Mouse (Mus musculus): ENCODE measurements around the gene Gins3.

Gene Gins3

GRCm38 (mm10) chr8:95616383-95616782 is 16.9 kb upstream of the Gins3 start:
- no peak for TF ChIP-seq GATA4 (IDR thresholded peaks at IDR 0.05; ENCODE audit: insufficient replicate concordance, low read length)

GRCm38 (mm10) chr8:95620046-95620445 is 13.2 kb upstream of the Gins3 start:
- no peak for TF ChIP-seq GATA4 (IDR thresholded peaks at IDR 0.05; ENCODE audit: insufficient replicate concordance, low read length)

GRCm38 (mm10) chr8:95624833-95625232 is 8.4 kb upstream of the Gins3 start:
- no peak for TF ChIP-seq GATA4 (IDR thresholded peaks at IDR 0.05; ENCODE audit: insufficient replicate concordance, low read length)

GRCm38 (mm10) chr8:95632840-95633239 is 413 bp upstream of the Gins3 start:
- TF ChIP-seq GATA4 (IDR thresholded peaks at IDR 0.05; ENCODE audit: insufficient replicate concordance, low read length) = no peak

GRCm38 (mm10) chr8:95634063-95634340 is 749 bp downstream of the Gins3 start:
- TF ChIP-seq GATA4 (IDR thresholded peaks at IDR 0.05; ENCODE audit: insufficient replicate concordance, low read length) = no peak

GRCm38 (mm10) chr8:95644942-95645341 is 11.7 kb downstream of the Gins3 start:
- no peak for TF ChIP-seq GATA4 (IDR thresholded peaks at IDR 0.05; ENCODE audit: insufficient replicate concordance, low read length)

GRCm38 (mm10) chr8:95648251-95648650 is 15.0 kb downstream of the Gins3 start:
- no peak for TF ChIP-seq GATA4 (IDR thresholded peaks at IDR 0.05; ENCODE audit: insufficient replicate concordance, low read length)

GRCm38 (mm10) chr8:95653351-95653750 is 20.1 kb downstream of the Gins3 start:
- no peak for TF ChIP-seq GATA4 (IDR thresholded peaks at IDR 0.05; ENCODE audit: insufficient replicate concordance, low read length)

- no peak for TF ChIP-seq GATA4 (IDR thresholded peaks at IDR 0.05; ENCODE audit: insufficient replicate concordance, low read length)
Measured at GRCm38 (mm10) chr8:95655831-95656230, 22.6 kb downstream of the Gins3 start.

- TF ChIP-seq GATA4 (IDR thresholded peaks at IDR 0.05; ENCODE audit: insufficient replicate concordance, low read length) = no peak
Measured at GRCm38 (mm10) chr8:95656316-95657002, 23.2 kb downstream of the Gins3 start.

GRCm38 (mm10) chr8:95657523-95657922 is 24.3 kb downstream of the Gins3 start:
- no peak for TF ChIP-seq GATA4 (IDR thresholded peaks at IDR 0.05; ENCODE audit: insufficient replicate concordance, low read length)

GRCm38 (mm10) chr8:95660334-95660882 is 27.2 kb downstream of the Gins3 start:
- TF ChIP-seq GATA4 (IDR thresholded peaks at IDR 0.05; ENCODE audit: insufficient replicate concordance, low read length) = no peak

GRCm38 (mm10) chr8:95661085-95661484 is 27.8 kb downstream of the Gins3 start:
- no peak for TF ChIP-seq GATA4 (IDR thresholded peaks at IDR 0.05; ENCODE audit: insufficient replicate concordance, low read length)

- no peak for TF ChIP-seq GATA4 (IDR thresholded peaks at IDR 0.05; ENCODE audit: insufficient replicate concordance, low read length)
Measured at GRCm38 (mm10) chr8:95661575-95661974, 28.3 kb downstream of the Gins3 start.

GRCm38 (mm10) chr8:95662885-95663598 is 29.8 kb downstream of the Gins3 start:
- no peak for TF ChIP-seq GATA4 (IDR thresholded peaks at IDR 0.05; ENCODE audit: insufficient replicate concordance, low read length)

GRCm38 (mm10) chr8:95663599-95663949 is 30.3 kb downstream of the Gins3 start:
- no peak for TF ChIP-seq GATA4 (IDR thresholded peaks at IDR 0.05; ENCODE audit: insufficient replicate concordance, low read length)
